Mouse (Mus musculus) C2C12 (cell line): ENCODE measurements around the gene Arhgef40.

Experiments
- CTCF ChIP-seq: IDR thresholded peaks from one replicate; pipeline ENCODE4 v1.5.1; 2011; ENCODE audit not compliant: control insufficient read depth, insufficient read depth, insufficient read length
- MAX ChIP-seq: IDR thresholded peaks from one replicate; pipeline ENCODE4 v1.6.1; 2011; ENCODE audit warnings: mild to moderate bottlenecking, control low read depth
- MYOD1 ChIP-seq: IDR thresholded peaks from one replicate; pipeline ENCODE4 v1.6.1; 2011; ENCODE audit warnings: low read depth; ENCODE audit not compliant: control insufficient read depth, insufficient read length
- MYOG ChIP-seq: IDR thresholded peaks from one replicate; pipeline ENCODE4 v1.6.1; 2011; ENCODE audit not compliant: control insufficient read depth, insufficient read length; ENCODE audit errors: extremely low read depth

- no peak for TF ChIP-seq CTCF
- TF ChIP-seq MYOG = no peak
- no peak for TF ChIP-seq MAX
- TF ChIP-seq MYOD1 = no peak
These were observed 26.1 kb downstream of the Arhgef40 start for GRCm38 (mm10) chr14:52010446-52011111.
